Comparison of ENCODE assay signal across 9 mouse cellular contexts in genomic region chr10:112926271-112926670, GRCm38 (mm10). TPM values are rescaled to one million over a fixed set of nuclear protein-coding genes. Genes with fewer than 3 reads are reported as not detected.
DNase-seq lines count a peak whose midpoint lies in the region; ATAC-seq lines count a peak whose summit lies in the region.
"Had no signal": no experiment of that assay in that cellular context is flagged by ENCODE, and none has a peak within 500 bp of the region (broad histone marks: within the 10 kb centered on the region; RNA-seq: fewer than 3 reads in every experiment).

No protein-coding gene starts in this region.

- H3K27me3 ChIP-seq in kidney, embryonic 14.5 days (ENCODE audit: control insufficient read depth, insufficient read depth, low read length): no peaks in the 10 kb centered on the region
- H3K27me3 ChIP-seq in embryonic facial prominence, embryonic 10.5 days (replicated peaks; ENCODE audit: low read depth, poor library complexity, severe bottlenecking): no peaks in the 10 kb centered on the region
- H3K27me3 ChIP-seq in hindbrain, embryonic 12.5 days: no peaks in the 10 kb centered on the region
- no peaks in the 10 kb centered on the region for H3K27me3 ChIP-seq in midbrain, embryonic 15.5 days (replicated peaks)

- ATAC-seq in kidney, embryonic 14.5 days (ENCODE audit: low FRiP score, low TSS enrichment): no peak
- ATAC-seq in hindbrain, embryonic 12.5 days (ENCODE audit: low FRiP score): no peak
- ATAC-seq in midbrain, embryonic 15.5 days (replicated peaks): no peak
- ATAC-seq in erythroid progenitor cell, adult 5-6 weeks (replicated peaks; ENCODE audit: low FRiP score, poor library complexity, severe bottlenecking): no peak
- ATAC-seq in cerebellum, adult (ENCODE audit: insufficient number of reproducible peaks, low FRiP score, low TSS enrichment): no peak

- no peak overlapping the region for H3K9ac ChIP-seq in kidney, embryonic 14.5 days (ENCODE audit: low read depth, low read length)
- no peak overlapping the region for H3K9ac ChIP-seq in hindbrain, embryonic 12.5 days
- no peak overlapping the region for H3K9ac ChIP-seq in midbrain, embryonic 15.5 days

- H3K4me3 ChIP-seq in kidney, embryonic 14.5 days (ENCODE audit: low read length): no peak overlapping the region; the same call in 1 of the 2 replicates
- H3K4me3 ChIP-seq in embryonic facial prominence, embryonic 10.5 days: peak overlapping the region; percentile 11
- H3K4me3 ChIP-seq in hindbrain, embryonic 12.5 days: peak overlapping the region; percentile 10; the same call in 1 of the 2 replicates
- H3K4me3 ChIP-seq in midbrain, embryonic 15.5 days: no peak overlapping the region; the same call in 1 of the 2 replicates

- H3K4me2 ChIP-seq in kidney, embryonic 14.5 days (replicated peaks; ENCODE audit: low read depth, low read length): peak overlapping the region; percentile 22; the same call in 1 of the 2 replicates
- peak overlapping the region; percentile 42 for H3K4me2 ChIP-seq in hindbrain, embryonic 12.5 days (replicated peaks)
- H3K4me2 ChIP-seq in midbrain, embryonic 15.5 days: peak overlapping the region; percentile 78

- H3K36me3 ChIP-seq in kidney, embryonic 14.5 days (ENCODE audit: control insufficient read depth, insufficient read depth, low read length): peaks cover 35% of the 10 kb centered on the region
- H3K36me3 ChIP-seq in embryonic facial prominence, embryonic 10.5 days (replicated peaks): peaks cover 59% of the 10 kb centered on the region
- peaks cover 27% of the 10 kb centered on the region for H3K36me3 ChIP-seq in hindbrain, embryonic 12.5 days
- H3K36me3 ChIP-seq in midbrain, embryonic 15.5 days (replicated peaks): 0 out of 2 replicates have a peak, but pooled peaks cover 5% of the 10 kb centered on the region

- no peak overlapping the region for H3K27ac ChIP-seq in kidney, embryonic 14.5 days (ENCODE audit: low read depth, low read length)
- H3K27ac ChIP-seq in embryonic facial prominence, embryonic 10.5 days (replicated peaks): no peak overlapping the region
- no peak overlapping the region for H3K27ac ChIP-seq in hindbrain, embryonic 12.5 days
- no peak overlapping the region for H3K27ac ChIP-seq in midbrain, embryonic 15.5 days

- peaks cover 17% of the 10 kb centered on the region for H3K4me1 ChIP-seq in kidney, embryonic 14.5 days (ENCODE audit: control insufficient read depth, insufficient read depth, low read length)
- H3K4me1 ChIP-seq in embryonic facial prominence, embryonic 10.5 days: peaks cover 25% of the 10 kb centered on the region
- peaks cover 25% of the 10 kb centered on the region for H3K4me1 ChIP-seq in hindbrain, embryonic 12.5 days
- H3K4me1 ChIP-seq in midbrain, embryonic 15.5 days: peaks cover 26% of the 10 kb centered on the region

- WGBS in kidney, embryonic 14.5 days: 90% methylated on average over 2 of the region's 2 CpGs
- 89% methylated on average over 2 of the region's 2 CpGs for WGBS in embryonic facial prominence, embryonic 10.5 days
- 90% methylated on average over 2 of the region's 2 CpGs for WGBS in hindbrain, embryonic 12.5 days
- WGBS in midbrain, embryonic 15.5 days: 70% methylated on average over 2 of the region's 2 CpGs

- DNase-seq in kidney, adult 11 months: no peak
- no peak for DNase-seq in embryonic facial prominence, embryonic 10.5 days (ENCODE audit: low spot score)
- no peak for DNase-seq in T-cell, adult 2 months (ENCODE audit: low spot score)
- DNase-seq: adrenal gland, postnatal 10 days had no signal

- no peaks in the 10 kb centered on the region for H3K9me3 ChIP-seq in kidney, embryonic 14.5 days (ENCODE audit: control insufficient read depth, low read length)
- H3K9me3 ChIP-seq in embryonic facial prominence, embryonic 10.5 days: peaks cover 5% of the 10 kb centered on the region; the same call in 1 of the 2 replicates
- no peaks in the 10 kb centered on the region for H3K9me3 ChIP-seq in hindbrain, embryonic 12.5 days (replicated peaks)
- H3K9me3 ChIP-seq in midbrain, embryonic 15.5 days: no peaks in the 10 kb centered on the region

RNA-seq across cellular contexts. Expression of gene Atxn7l3b, which starts 2.5 kb away (rescaled TPM):
- polyA plus RNA-seq in kidney, embryonic 14.5 days (2014; fragmentation: Nextera tagmentation; extraction: Ambion mirVana): 161 and 171 TPM in 2 replicates
- 195 and 217 TPM in 2 replicates for polyA plus RNA-seq in embryonic facial prominence, embryonic 10.5 days (2016; fragmentation: Nextera tagmentation; extraction: Ambion mirVana)
- polyA plus RNA-seq in hindbrain, embryonic 12.5 days (2016; fragmentation: Nextera tagmentation; extraction: Ambion mirVana): 362 and 396 TPM in 2 replicates
- polyA plus RNA-seq in midbrain, embryonic 15.5 days (2015; fragmentation: Nextera tagmentation; extraction: Ambion mirVana): 347 and 388 TPM in 2 replicates
- 20.5 and 22.6 TPM in 2 replicates for total RNA-seq in erythroid progenitor cell, adult 5-6 weeks (2015; ENCODE audit: low replicate concordance)
- total RNA-seq in erythroid progenitor cell, adult 5-6 weeks (2017; ENCODE audit: low replicate concordance): 18.2 and 21.9 TPM in 2 replicates

Comparison
In these comparisons a context has a peak if more than half of its experiments do, and no peak if none do; other contexts are left out.
1. H3K4me2 ChIP-seq: peak in every context shown above with its lines; median percentile 78 in midbrain, embryonic 15.5 days; 42 in hindbrain, embryonic 12.5 days; 22 in kidney, embryonic 14.5 days.
2. H3K4me3 ChIP-seq: peak in embryonic facial prominence, embryonic 10.5 days (single experiment) and hindbrain, embryonic 12.5 days (single experiment); none in kidney, embryonic 14.5 days (single experiment) and midbrain, embryonic 15.5 days (single experiment).